Mouse (Mus musculus): ENCODE results near the gene 3110082I17Rik. TPM values are rescaled to one million over a fixed set of nuclear protein-coding genes. Genes with fewer than 3 reads are reported as not detected.
A peak's percentile ranks its signal among the peaks of the same experiment; 100 is the strongest.

3110082I17Rik gene
- polyA plus RNA-seq, 1 experiment from 2014 or later = 40.0 TPM

GRCm38 (mm10) chr5:139370336-139370735 lies 90.0 kb downstream of the 3110082I17Rik start:
- no peak overlapping the region for H3K9ac ChIP-seq

GRCm38 (mm10) chr5:139368638-139369320 lies 91.5 kb downstream of the 3110082I17Rik start:
- Histone ChIP-seq H3K9ac (no peak overlapping the region), H3K36me3 (no peaks in the 10 kb centered on the region), H3K9me3 (no peaks in the 10 kb centered on the region), H3K27me3 (no peaks in the 10 kb centered on the region), H3K4me3 (no peak overlapping the region), H3K4me2 (no peak overlapping the region), H3K27ac (no peak overlapping the region), H3K4me1 (peaks cover 46% of the 10 kb centered on the region)
- 81% methylated on average over 11 of the region's 11 CpGs for WGBS
- no peak for ATAC-seq (ENCODE audit: borderline replicate concordance, extremely low read depth, low FRiP score, low TSS enrichment)

More at GRCm38 (mm10) chr5:139370336-139370735, 90.0 kb downstream of the 3110082I17Rik start:
- Histone ChIP-seq H3K27me3 (no peaks in the 10 kb centered on the region), H3K4me3 (no peak overlapping the region), H3K9me3 (no peaks in the 10 kb centered on the region), H3K4me1 (peaks cover 41% of the 10 kb centered on the region), H3K27ac (no peak overlapping the region), H3K4me2 (no peak overlapping the region; the same call in 1 of the 2 replicates), H3K36me3 (no peaks in the 10 kb centered on the region)
- 78% methylated on average over 6 of the region's 6 CpGs for WGBS
- ATAC-seq (ENCODE audit: borderline replicate concordance, extremely low read depth, low FRiP score, low TSS enrichment) = no peak

GRCm38 (mm10) chr5:139367884-139368458 lies 92.4 kb downstream of the 3110082I17Rik start:
- Histone ChIP-seq H3K4me1 (peaks cover 43% of the 10 kb centered on the region), H3K4me2 (no peak overlapping the region), H3K27me3 (no peaks in the 10 kb centered on the region), H3K9me3 (no peaks in the 10 kb centered on the region), H3K27ac (no peak overlapping the region), H3K36me3 (peaks cover under 1% of the 10 kb centered on the region; the same call in 1 of the 2 replicates), H3K4me3 (no peak overlapping the region), H3K9ac (no peak overlapping the region)
- WGBS = 84% methylated on average over 4 of the region's 4 CpGs
- no peak for ATAC-seq (ENCODE audit: borderline replicate concordance, extremely low read depth, low FRiP score, low TSS enrichment)

- Histone ChIP-seq H3K36me3 (peaks cover 4% of the 10 kb centered on the region; the same call in 1 of the 2 replicates), H3K4me1 (peaks cover 32% of the 10 kb centered on the region), H3K27ac (0 out of 2 replicates have a peak overlapping the region, but pooled peaks have one; percentile 33), H3K9me3 (no peaks in the 10 kb centered on the region), H3K4me2 (no peak overlapping the region), H3K27me3 (no peaks in the 10 kb centered on the region), H3K4me3 (no peak overlapping the region), H3K9ac (no peak overlapping the region)
- no peak for ATAC-seq (ENCODE audit: borderline replicate concordance, extremely low read depth, low FRiP score, low TSS enrichment)
- 66% methylated on average over 11 of the region's 11 CpGs for WGBS
These were observed 93.8 kb downstream of the 3110082I17Rik start for GRCm38 (mm10) chr5:139366484-139366883.

- WGBS = 59% methylated on average over 1 of the region's 1 CpGs
- H3K27ac ChIP-seq = no peak overlapping the region
- no peak for ATAC-seq (ENCODE audit: borderline replicate concordance, extremely low read depth, low FRiP score, low TSS enrichment)
These were observed 94.5 kb downstream of the 3110082I17Rik start for GRCm38 (mm10) chr5:139365827-139366226.

GRCm38 (mm10) chr5:139364911-139365571 lies 95.3 kb downstream of the 3110082I17Rik start:
- Histone ChIP-seq H3K27ac (peak overlapping the region; percentile 81), H3K4me2 (0 out of 2 replicates have a peak overlapping the region, but pooled peaks have one; percentile 31), H3K9ac (peak overlapping the region; percentile 6; the same call in 1 of the 2 replicates), H3K36me3 (peaks cover 4% of the 10 kb centered on the region; the same call in 1 of the 2 replicates), H3K4me1 (peaks cover 21% of the 10 kb centered on the region), H3K27me3 (no peaks in the 10 kb centered on the region), H3K9me3 (no peaks in the 10 kb centered on the region), H3K4me3 (no peak overlapping the region)
- ATAC-seq (ENCODE audit: borderline replicate concordance, extremely low read depth, low FRiP score, low TSS enrichment) = peak; percentile 58
- 18% methylated on average over 5 of the region's 5 CpGs for WGBS

More at GRCm38 (mm10) chr5:139365827-139366226, 94.5 kb downstream of the 3110082I17Rik start:
- no peak overlapping the region for H3K9ac ChIP-seq
- H3K4me1 ChIP-seq = peaks cover 25% of the 10 kb centered on the region
- H3K27me3 ChIP-seq = no peaks in the 10 kb centered on the region
- H3K36me3 ChIP-seq = peaks cover 4% of the 10 kb centered on the region; the same call in 1 of the 2 replicates
- H3K4me3 ChIP-seq = no peak overlapping the region
- no peak overlapping the region for H3K4me2 ChIP-seq
- H3K9me3 ChIP-seq = no peaks in the 10 kb centered on the region

GRCm38 (mm10) chr5:139364260-139364910 lies 95.9 kb downstream of the 3110082I17Rik start:
- Histone ChIP-seq H3K4me1 (peaks cover 21% of the 10 kb centered on the region), H3K4me3 (no peak overlapping the region), H3K4me2 (peak overlapping the region; percentile 31; the same call in 1 of the 2 replicates), H3K27me3 (no peaks in the 10 kb centered on the region), H3K9me3 (no peaks in the 10 kb centered on the region), H3K36me3 (peaks cover 4% of the 10 kb centered on the region; the same call in 1 of the 2 replicates), H3K9ac (peak overlapping the region; percentile 6; the same call in 1 of the 2 replicates), H3K27ac (peak overlapping the region; percentile 81)
- 23% methylated on average over 12 of the region's 12 CpGs for WGBS
- peak; percentile 35 for ATAC-seq (ENCODE audit: borderline replicate concordance, extremely low read depth, low FRiP score, low TSS enrichment)

GRCm38 (mm10) chr5:139363858-139364257 lies 96.5 kb downstream of the 3110082I17Rik start:
- 53% methylated on average over 7 of the region's 7 CpGs for WGBS
- no peak overlapping the region for H3K27ac ChIP-seq
- H3K27me3 ChIP-seq = no peaks in the 10 kb centered on the region
- no peak overlapping the region for H3K4me2 ChIP-seq
- ATAC-seq (ENCODE audit: borderline replicate concordance, extremely low read depth, low FRiP score, low TSS enrichment) = no peak; the same call in 1 of the 2 replicates
- H3K9ac ChIP-seq = no peak overlapping the region
- H3K36me3 ChIP-seq = peaks cover 4% of the 10 kb centered on the region; the same call in 1 of the 2 replicates
- no peak overlapping the region for H3K4me3 ChIP-seq
- H3K9me3 ChIP-seq = no peaks in the 10 kb centered on the region
- H3K4me1 ChIP-seq = peaks cover 21% of the 10 kb centered on the region

GRCm38 (mm10) chr5:139359244-139359643 lies 101.1 kb downstream of the 3110082I17Rik start:
- Histone ChIP-seq H3K9ac (no peak overlapping the region), H3K4me3 (no peak overlapping the region), H3K4me1 (peaks cover under 1% of the 10 kb centered on the region), H3K4me2 (no peak overlapping the region), H3K27ac (no peak overlapping the region), H3K36me3 (peaks cover 4% of the 10 kb centered on the region; the same call in 1 of the 2 replicates), H3K9me3 (no peaks in the 10 kb centered on the region), H3K27me3 (no peaks in the 10 kb centered on the region)
- ATAC-seq (ENCODE audit: borderline replicate concordance, extremely low read depth, low FRiP score, low TSS enrichment) = no peak
- WGBS = 83% methylated on average over 5 of the region's 5 CpGs

- no peak for ATAC-seq (ENCODE audit: borderline replicate concordance, extremely low read depth, low FRiP score, low TSS enrichment)
- no peak overlapping the region for H3K4me3 ChIP-seq
- no peaks in the 10 kb centered on the region; the same call in 1 of the 2 replicates for H3K4me1 ChIP-seq
- H3K27ac ChIP-seq = no peak overlapping the region
- no peaks in the 10 kb centered on the region for H3K27me3 ChIP-seq
- no peak overlapping the region for H3K9ac ChIP-seq
- WGBS = 59% methylated on average over 2 of the region's 2 CpGs
- H3K4me2 ChIP-seq = no peak overlapping the region
- H3K36me3 ChIP-seq = peaks cover 4% of the 10 kb centered on the region; the same call in 1 of the 2 replicates
- H3K9me3 ChIP-seq = no peaks in the 10 kb centered on the region
These were observed 101.7 kb downstream of the 3110082I17Rik start for GRCm38 (mm10) chr5:139358653-139359052.

- WGBS = 35% methylated on average over 19 of the region's 19 CpGs
- Histone ChIP-seq H3K9ac (no peak overlapping the region), H3K27ac (no peak overlapping the region), H3K4me2 (no peak overlapping the region), H3K4me3 (no peak overlapping the region), H3K27me3 (peaks cover 6% of the 10 kb centered on the region; the same call in 1 of the 2 replicates), H3K36me3 (no peaks in the 10 kb centered on the region), H3K4me1 (peaks cover 9% of the 10 kb centered on the region; the same call in 1 of the 2 replicates), H3K9me3 (no peaks in the 10 kb centered on the region)
- no peak for ATAC-seq (ENCODE audit: borderline replicate concordance, extremely low read depth, low FRiP score, low TSS enrichment)
These were observed 105.0 kb downstream of the 3110082I17Rik start for GRCm38 (mm10) chr5:139355235-139355772.

All from lung, embryonic 15.5 days (tissue).